Mouse (Mus musculus): ENCODE measurements around the gene Cers5. TPM values are rescaled to one million over a fixed set of nuclear protein-coding genes. Genes with fewer than 3 reads are reported as not detected.
"Not testable (repeated sequence)": the region's sequence is repeated elsewhere in the genome, so short reads cannot be mapped to it uniquely, and the experiment has no call there.

Gene Cers5
- polyA plus RNA-seq, 1 experiment from 2014 or later, result 67.1 TPM

DNA sequence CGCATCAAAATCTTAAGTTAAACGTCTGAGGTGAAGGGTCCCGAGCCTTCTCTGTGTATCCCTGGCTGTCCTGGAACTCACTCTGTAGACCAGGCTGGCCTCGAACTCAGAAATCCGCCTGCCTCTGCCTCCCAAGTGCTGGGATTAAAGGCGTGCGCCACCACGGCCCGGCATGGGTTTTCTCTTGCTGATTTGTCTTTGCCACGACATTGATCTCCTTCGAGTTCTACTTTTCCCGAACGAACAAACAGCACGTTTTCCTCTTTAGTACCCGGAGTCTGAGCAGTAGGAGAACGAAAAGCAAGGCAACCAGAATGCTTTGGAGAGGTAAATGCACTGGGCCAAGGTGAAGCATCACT is 71.1 kb downstream of the Cers5 start:
- WGBS, result 50% methylated on average over 16 of the region's 16 CpGs
- peak overlapping the region; percentile 95 for H3K27ac ChIP-seq
- peaks cover 27% of the 10 kb centered on the region for H3K36me3 ChIP-seq (replicated peaks)
- H3K9me3 ChIP-seq; ATAC-seq (ENCODE audit: low FRiP score); H3K9ac ChIP-seq: not testable (repeated sequence)
- H3K4me2 ChIP-seq, result peak overlapping the region; percentile 88
- H3K4me3 ChIP-seq (replicated peaks), result peak overlapping the region; percentile 86
- peaks cover 30% of the 10 kb centered on the region for H3K4me1 ChIP-seq
- peaks cover 20% of the 10 kb centered on the region for H3K27me3 ChIP-seq

DNA sequence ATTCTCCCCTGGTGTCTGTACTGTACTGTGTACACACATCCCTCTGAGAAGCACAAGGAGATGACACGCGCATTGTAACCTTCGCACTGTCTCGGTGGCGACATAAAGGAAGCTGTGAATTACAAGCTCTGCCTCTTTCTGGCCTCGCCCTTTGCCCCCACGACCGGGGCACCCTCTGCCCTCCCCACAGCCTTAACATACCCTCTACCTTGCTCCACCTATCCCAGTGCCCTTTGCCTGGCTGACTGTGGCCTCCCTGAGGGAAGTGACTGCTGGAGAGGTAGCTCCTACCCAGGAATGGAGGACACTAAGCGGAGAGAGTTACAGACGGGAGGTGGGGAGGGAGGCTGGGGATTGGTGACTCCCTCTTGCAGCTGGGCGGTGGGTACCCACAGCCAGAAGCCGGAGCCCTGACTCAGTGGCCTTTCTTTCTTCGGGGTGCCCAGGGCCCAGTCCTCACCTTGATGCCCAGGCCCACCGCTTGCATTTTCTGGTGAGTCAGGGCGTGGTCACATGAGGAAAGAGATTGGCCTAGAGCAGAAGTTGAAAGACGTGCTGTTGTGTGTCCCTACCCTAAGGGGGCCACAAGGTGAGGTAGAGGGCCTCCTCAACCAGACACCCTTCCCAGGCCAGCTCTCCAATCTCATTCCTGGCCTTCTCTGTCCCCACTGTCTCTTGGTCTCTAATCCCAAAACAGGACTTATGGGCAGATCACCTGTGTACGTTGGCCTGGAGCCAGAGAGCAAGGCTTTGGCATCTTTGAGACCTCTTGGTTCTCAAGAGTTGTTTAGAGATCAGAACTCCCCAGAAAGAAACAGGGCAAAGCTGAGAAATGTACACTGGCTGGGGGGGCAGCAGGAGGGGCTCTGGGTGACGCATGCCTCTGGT is 72.2 kb downstream of the Cers5 start:
- ATAC-seq (ENCODE audit: low FRiP score), result no peak
- Histone ChIP-seq H3K36me3 (replicated peaks) (peaks cover 18% of the 10 kb centered on the region), H3K9ac (no peak overlapping the region)

DNA sequence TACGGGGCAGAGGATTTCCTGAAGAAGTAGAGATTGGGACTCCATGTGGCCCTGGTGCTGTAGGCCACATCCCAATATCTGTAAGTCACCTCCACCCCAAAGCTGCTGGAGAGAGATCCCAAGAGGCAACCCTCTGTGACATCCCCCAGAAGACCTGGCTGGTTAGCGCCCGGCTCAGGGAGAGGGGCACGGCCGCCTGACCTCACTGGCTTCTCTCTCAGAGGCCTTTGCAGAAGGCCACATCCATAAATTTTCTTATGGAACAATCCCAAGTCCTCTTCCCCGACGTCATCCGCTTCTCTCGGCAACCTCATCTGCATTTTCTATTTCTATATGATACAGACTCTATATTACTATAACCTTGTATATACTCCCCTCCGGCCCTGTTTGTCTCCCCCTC is 73.0 kb downstream of the Cers5 start:
- 86% methylated on average over 10 of the region's 10 CpGs for WGBS
- Histone ChIP-seq H3K4me3 (replicated peaks) (no peak overlapping the region), H3K27me3 (peaks cover 23% of the 10 kb centered on the region), H3K36me3 (replicated peaks) (peaks cover 13% of the 10 kb centered on the region), H3K9ac (0 out of 2 replicates have a peak overlapping the region, but pooled peaks have one; percentile 12), H3K27ac (no peak overlapping the region), H3K9me3 (no peaks in the 10 kb centered on the region), H3K4me1 (peaks cover 26% of the 10 kb centered on the region), H3K4me2 (no peak overlapping the region)
- ATAC-seq (ENCODE audit: low FRiP score), result no peak

More for the DNA sequence above, 72.2 kb downstream of the Cers5 start:
- Histone ChIP-seq H3K27me3 (peaks cover 23% of the 10 kb centered on the region), H3K27ac (no peak overlapping the region), H3K4me1 (peaks cover 30% of the 10 kb centered on the region), H3K4me3 (replicated peaks) (no peak overlapping the region), H3K9me3 (no peaks in the 10 kb centered on the region), H3K4me2 (no peak overlapping the region)
- 89% methylated on average over 18 of the region's 18 CpGs for WGBS

DNA sequence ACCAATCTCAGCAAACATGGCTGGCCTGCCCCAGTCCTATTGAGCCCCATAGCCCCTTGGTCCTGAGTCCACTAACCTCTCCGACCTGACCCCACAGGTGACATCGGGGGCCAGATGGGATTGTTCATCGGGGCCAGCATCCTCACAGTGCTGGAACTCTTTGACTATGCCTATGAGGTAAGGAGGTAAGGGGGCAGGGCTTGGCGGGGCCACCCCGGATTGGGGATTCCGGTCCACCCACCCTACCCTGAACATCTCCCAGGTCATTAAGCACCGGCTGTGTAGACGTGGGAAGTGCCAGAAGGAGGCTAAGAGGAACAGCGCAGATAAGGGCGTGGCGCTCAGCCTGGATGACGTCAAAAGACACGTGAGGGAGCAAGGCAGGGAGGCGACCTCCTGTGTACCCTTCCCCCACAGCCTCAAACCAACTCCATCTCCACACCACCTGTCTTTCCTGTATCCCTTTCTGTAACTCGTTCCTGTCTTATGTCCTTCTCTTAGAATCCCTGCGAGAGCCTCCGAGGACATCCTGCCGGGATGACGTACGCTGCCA is 74.1 kb downstream of the Cers5 start:
- no peaks in the 10 kb centered on the region for H3K9me3 ChIP-seq
- H3K4me1 ChIP-seq, result peaks cover 23% of the 10 kb centered on the region
- H3K27ac ChIP-seq, result no peak overlapping the region
- ATAC-seq (ENCODE audit: low FRiP score), result no peak
- H3K9ac ChIP-seq, result no peak overlapping the region
- WGBS, result 40% methylated on average over 20 of the region's 20 CpGs
- peak overlapping the region; percentile 10; the same call in 1 of the 2 replicates for H3K4me2 ChIP-seq
- H3K4me3 ChIP-seq (replicated peaks), result no peak overlapping the region; the same call in 1 of the 2 replicates
- H3K36me3 ChIP-seq (replicated peaks), result peaks cover 2% of the 10 kb centered on the region; the same call in 1 of the 2 replicates
- peaks cover 23% of the 10 kb centered on the region for H3K27me3 ChIP-seq

DNA sequence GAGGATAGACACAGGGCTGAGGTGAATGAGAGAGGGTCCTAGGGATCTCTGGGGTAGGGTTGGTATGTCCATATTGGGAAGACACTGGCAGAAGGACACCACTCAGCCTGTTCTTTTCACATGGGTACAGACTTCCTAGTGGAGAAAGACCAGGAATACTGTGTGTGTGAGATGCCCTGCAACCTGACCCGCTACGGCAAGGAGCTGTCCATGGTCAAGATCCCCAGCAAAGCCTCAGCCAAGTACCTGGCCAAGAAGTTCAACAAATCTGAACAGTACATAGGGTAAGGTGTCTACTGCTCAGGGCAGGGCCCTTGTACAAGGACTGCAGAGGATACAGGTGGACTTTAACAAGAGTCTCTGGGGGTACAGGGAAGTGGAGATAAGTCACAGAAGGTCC is 75.4 kb downstream of the Cers5 start:
- H3K27ac ChIP-seq, result no peak overlapping the region
- ATAC-seq (ENCODE audit: low FRiP score), result no peak
- no peak overlapping the region for H3K4me2 ChIP-seq
- WGBS, result 47% methylated on average over 2 of the region's 2 CpGs
- H3K9me3 ChIP-seq, result no peaks in the 10 kb centered on the region
- H3K4me3 ChIP-seq (replicated peaks), result no peak overlapping the region
- no peaks in the 10 kb centered on the region; the same call in 1 of the 2 replicates for H3K36me3 ChIP-seq (replicated peaks)
- H3K9ac ChIP-seq, result no peak overlapping the region
- peaks cover 29% of the 10 kb centered on the region for H3K27me3 ChIP-seq
- H3K4me1 ChIP-seq, result peaks cover 16% of the 10 kb centered on the region

DNA sequence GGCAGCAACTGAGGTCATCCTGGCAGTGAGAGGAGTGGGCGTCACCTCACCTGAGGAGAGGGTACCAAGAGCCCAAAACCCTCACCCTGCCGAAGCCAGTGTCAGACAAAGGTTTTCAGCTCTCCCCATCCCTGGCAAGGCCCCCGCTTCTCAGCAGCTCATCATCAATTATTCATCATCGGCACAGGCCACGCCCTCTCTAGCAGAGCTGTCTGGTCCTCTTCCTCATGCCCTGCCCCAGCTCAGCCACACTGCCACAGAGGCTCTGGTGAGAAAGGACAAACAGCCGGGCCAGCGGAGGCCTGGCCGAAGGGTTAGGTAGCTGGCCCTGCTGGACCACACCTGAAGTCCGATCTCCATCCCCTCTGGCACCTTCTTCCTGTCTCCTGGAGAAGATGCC is 80.7 kb downstream of the Cers5 start:
- Histone ChIP-seq H3K27me3 (peaks cover 25% of the 10 kb centered on the region; the same call in 1 of the 2 replicates), H3K4me2 (no peak overlapping the region), H3K9ac (peak overlapping the region; percentile 12; the same call in 1 of the 2 replicates), H3K27ac (no peak overlapping the region), H3K36me3 (replicated peaks) (no peaks in the 10 kb centered on the region; the same call in 1 of the 2 replicates), H3K9me3 (no peaks in the 10 kb centered on the region), H3K4me1 (peaks cover 33% of the 10 kb centered on the region), H3K4me3 (replicated peaks) (no peak overlapping the region)
- ATAC-seq (ENCODE audit: low FRiP score), result no peak
- WGBS, result 57% methylated on average over 9 of the region's 9 CpGs

DNA sequence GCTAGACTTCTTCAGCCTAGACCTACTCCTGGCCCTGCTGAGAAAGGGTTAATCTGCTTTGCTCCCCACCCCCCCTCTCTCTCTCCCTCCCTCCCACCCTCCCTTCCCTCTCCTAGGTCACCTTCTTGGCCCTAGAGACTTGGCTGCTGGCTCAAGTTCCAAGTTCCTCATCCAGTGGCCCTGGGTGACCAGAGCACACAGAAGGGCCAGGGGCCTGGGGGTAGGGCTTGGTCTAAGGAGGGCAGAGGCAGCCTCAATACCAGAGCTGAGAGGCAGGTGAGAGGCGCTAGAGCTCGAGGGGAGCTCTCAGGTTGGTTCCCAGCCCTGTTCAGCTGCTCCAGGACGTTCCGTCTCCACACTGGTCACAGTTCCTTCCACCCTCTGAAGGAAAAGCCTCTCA is 81.8 kb downstream of the Cers5 start:
- no peak for ATAC-seq (ENCODE audit: low FRiP score)
- H3K36me3 ChIP-seq (replicated peaks), result no peaks in the 10 kb centered on the region
- H3K27me3 ChIP-seq, result peaks cover 19% of the 10 kb centered on the region; the same call in 1 of the 2 replicates
- 16% methylated on average over 4 of the region's 4 CpGs for WGBS
- no peak overlapping the region for H3K4me3 ChIP-seq (replicated peaks)
- no peak overlapping the region for H3K9ac ChIP-seq
- H3K4me1 ChIP-seq, result peaks cover 33% of the 10 kb centered on the region
- H3K9me3 ChIP-seq, result no peaks in the 10 kb centered on the region
- H3K27ac ChIP-seq, result no peak overlapping the region
- H3K4me2 ChIP-seq, result no peak overlapping the region

DNA sequence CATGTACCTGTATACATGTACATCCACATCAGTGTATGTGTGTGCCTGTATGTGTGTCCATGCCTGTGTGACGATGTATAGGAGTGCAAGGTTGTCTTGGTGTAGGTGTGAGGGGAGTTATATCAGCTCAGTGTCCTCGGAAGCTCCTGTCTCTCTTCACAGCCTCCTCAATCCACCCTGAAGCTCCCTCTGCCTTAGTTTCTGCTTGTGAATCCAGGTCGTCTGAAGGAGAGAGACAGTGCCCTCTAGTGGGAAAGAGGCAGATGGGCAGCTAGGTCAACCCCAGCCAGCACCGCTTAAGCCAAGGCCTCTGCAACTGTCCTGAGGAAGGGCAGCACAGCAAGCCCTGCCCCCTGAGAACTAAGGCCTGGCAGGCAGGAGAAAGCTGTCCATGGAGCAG is 84.0 kb downstream of the Cers5 start:
- Histone ChIP-seq H3K9me3 (no peaks in the 10 kb centered on the region), H3K27me3 (peaks cover 19% of the 10 kb centered on the region; the same call in 1 of the 2 replicates), H3K27ac (no peak overlapping the region), H3K9ac (peak overlapping the region; percentile 17; the same call in 1 of the 2 replicates), H3K36me3 (replicated peaks) (no peaks in the 10 kb centered on the region), H3K4me2 (no peak overlapping the region), H3K4me1 (peaks cover 26% of the 10 kb centered on the region), H3K4me3 (replicated peaks) (no peak overlapping the region)
- WGBS, result 8% methylated on average over 4 of the region's 4 CpGs
- ATAC-seq (ENCODE audit: low FRiP score), result no peak; the same call in 1 of the 2 replicates

Other genes with a start within 250 kb of the Cers5 start
- gene Faim2, start 244.7 kb downstream of the Cers5 start, polyA plus RNA-seq (2016; fragmentation: Nextera tagmentation; extraction: Ambion mirVana), result 1.6 and 1.9 TPM in 2 replicates
- not detected in 2 replicates for gene Aqp2, start 193.8 kb downstream of the Cers5 start, polyA plus RNA-seq (2016; fragmentation: Nextera tagmentation; extraction: Ambion mirVana)
- gene Aqp5, start 182.1 kb downstream of the Cers5 start, polyA plus RNA-seq (2016; fragmentation: Nextera tagmentation; extraction: Ambion mirVana), result 0.22 and 0.69 TPM in 2 replicates
- not detected in 2 replicates for gene Aqp6, start 171.5 kb downstream of the Cers5 start, polyA plus RNA-seq (2016; fragmentation: Nextera tagmentation; extraction: Ambion mirVana)
- gene Racgap1, start 121.2 kb downstream of the Cers5 start, polyA plus RNA-seq (2016; fragmentation: Nextera tagmentation; extraction: Ambion mirVana), result 230 and 251 TPM in 2 replicates
- gene Asic1, start 102.5 kb downstream of the Cers5 start, polyA plus RNA-seq (2016; fragmentation: Nextera tagmentation; extraction: Ambion mirVana), result 14.7 and 18.2 TPM in 2 replicates
- gene Smarcd1, start 70.8 kb downstream of the Cers5 start, polyA plus RNA-seq (2016; fragmentation: Nextera tagmentation; extraction: Ambion mirVana), result 135 and 138 TPM in 2 replicates
- not detected in 2 replicates for gene Gm17349, start 67.4 kb downstream of the Cers5 start, polyA plus RNA-seq (2016; fragmentation: Nextera tagmentation; extraction: Ambion mirVana)
- 0.57 and 0.72 TPM in 2 replicates for gene Gpd1, start 55.4 kb downstream of the Cers5 start, polyA plus RNA-seq (2016; fragmentation: Nextera tagmentation; extraction: Ambion mirVana)
- 167 and 168 TPM in 2 replicates for gene Cox14, start 47.3 kb downstream of the Cers5 start, polyA plus RNA-seq (2016; fragmentation: Nextera tagmentation; extraction: Ambion mirVana)
- 41.0 and 47.5 TPM in 2 replicates for gene Lima1, start 102.6 kb upstream of the Cers5 start, polyA plus RNA-seq (2016; fragmentation: Nextera tagmentation; extraction: Ambion mirVana)
- not detected in 2 replicates for gene Fam186a, start 194.2 kb upstream of the Cers5 start, polyA plus RNA-seq (2016; fragmentation: Nextera tagmentation; extraction: Ambion mirVana)
- gene Larp4, start 197.2 kb upstream of the Cers5 start, polyA plus RNA-seq (2016; fragmentation: Nextera tagmentation; extraction: Ambion mirVana), result 41.5 and 43.8 TPM in 2 replicates